Comparison of ENCODE assay signal across 8 mouse cellular contexts in the genomic region with DNA sequence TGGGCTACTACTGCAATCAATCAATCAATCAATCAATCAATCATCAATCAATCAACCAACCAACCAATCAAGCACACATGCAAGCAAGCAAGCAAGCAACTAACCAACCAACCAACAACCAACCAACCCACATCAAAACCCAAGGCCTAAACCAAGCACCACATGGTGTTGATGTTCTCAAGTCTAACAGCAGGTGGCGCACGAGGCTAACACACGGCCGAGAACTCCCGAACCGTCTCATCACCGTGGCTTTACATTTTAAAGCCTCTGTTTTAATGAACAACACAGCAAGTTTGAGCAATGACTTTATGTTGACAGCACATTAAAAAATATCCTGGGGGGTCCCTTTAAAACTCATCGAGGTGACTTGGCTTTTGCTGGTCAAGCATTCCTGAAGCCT.
DNase-seq lines count a peak whose midpoint lies in the region; ATAC-seq and TF ChIP-seq lines count a peak whose summit lies in the region.

No protein-coding gene starts in this region.

- peak; percentile 85 for DNase-seq in heart, adult 11 months
- DNase-seq in heart, postnatal 25 days (ENCODE audit: low spot score) = no peak
- DNase-seq in cerebellum, postnatal 4 days (ENCODE audit: low spot score in 2 of 2) = peak; percentile 70 to 81
- DNase-seq in gastrocnemius, postnatal 14 days = peak; percentile 76
- peak; percentile 82 for DNase-seq in left cerebral cortex, postnatal 4 days
- DNase-seq in midbrain, postnatal 0 days (ENCODE audit: low spot score) = peak; percentile 87
- peak; percentile 62 to 77 for DNase-seq in spleen, adult 2 months (ENCODE audit: low read depth in 1 of 2, low spot score in 2 of 2)

- H3K4me3 ChIP-seq in intestine, embryonic 16.5 days (ENCODE audit: low read length) = no peak overlapping the region
- no peak overlapping the region for H3K4me3 ChIP-seq in midbrain, postnatal 0 days (ENCODE audit: low read depth, low read length)
- H3K4me3 ChIP-seq in spleen, adult 2 months (ENCODE audit: extremely low read depth, insufficient read depth, insufficient read length) = no peak overlapping the region

- 0% methylated on average over 8 of the region's 8 CpGs for WGBS in intestine, embryonic 16.5 days
- 0% methylated on average over 8 of the region's 8 CpGs for WGBS in midbrain, postnatal 0 days
- WGBS in spleen, adult 2 months = under 1% methylated on average over 8 of the region's 8 CpGs

- H3K9me3 ChIP-seq in intestine, embryonic 16.5 days (ENCODE audit: control insufficient read depth, low read length) = no peaks in the 10 kb centered on the region
- H3K9me3 ChIP-seq in midbrain, postnatal 0 days (ENCODE audit: low read length) = no peaks in the 10 kb centered on the region

- TF ChIP-seq CTCF in midbrain, postnatal 0 days (IDR thresholded peaks at IDR 0.05) = peak; percentile 98
- TF ChIP-seq CTCF in spleen, adult 2 months (IDR thresholded peaks at IDR 0.05; ENCODE audit: extremely low read depth, insufficient read depth, insufficient read length, insufficient replicate concordance) = peak; percentile 99

- no peak overlapping the region for H3K27ac ChIP-seq in intestine, embryonic 16.5 days (ENCODE audit: low read length)
- no peak overlapping the region for H3K27ac ChIP-seq in midbrain, postnatal 0 days (ENCODE audit: low read depth, low read length)
- no peak overlapping the region for H3K27ac ChIP-seq in spleen, adult 2 months (ENCODE audit: insufficient read depth, low read length)

- no peak overlapping the region for H3K4me2 ChIP-seq in intestine, embryonic 16.5 days (ENCODE audit: low read depth, low read length)
- no peak overlapping the region for H3K4me2 ChIP-seq in midbrain, postnatal 0 days (ENCODE audit: low read depth, low read length, poor library complexity, severe bottlenecking)

- intact Hi-C loops in heart, postnatal 25 days (cut with DNase I) = loop anchor here (1.0 to 5.0 kb wide), 5 partner anchors 104 to 383 kb away; partner anchors contain the start of genes Coq7 and Syt17
- intact Hi-C loops in gastrocnemius, postnatal 14 days (cut with DNase I; ENCODE audit: low total_unique reads) = loop anchor here (2.0 to 10.0 kb wide), 3 partner anchors 110 to 212 kb away; partner anchors contain the start of gene Syt17
- intact Hi-C loops in left cerebral cortex, postnatal 4 days (cut with DNase I) = loop anchor here (2.0 to 5.0 kb wide), 3 partner anchors 142 to 382 kb away; partner anchors contain the start of gene Syt17

- peak; percentile 36; the same call in 1 of the 2 replicates for ATAC-seq in intestine, embryonic 16.5 days
- peak; percentile 73; the same call in 1 of the 2 replicates for ATAC-seq in midbrain, postnatal 0 days (ENCODE audit: low FRiP score)

- H3K36me3 ChIP-seq in intestine, embryonic 16.5 days (ENCODE audit: control insufficient read depth, insufficient read depth, low read length) = no peaks in the 10 kb centered on the region
- H3K36me3 ChIP-seq in midbrain, postnatal 0 days (ENCODE audit: insufficient read depth, low read length) = no peaks in the 10 kb centered on the region
- no peaks in the 10 kb centered on the region for H3K36me3 ChIP-seq in spleen, adult 2 months (ENCODE audit: control insufficient read depth, insufficient read depth, low read length)

- TF ChIP-seq POLR2A in spleen, adult 2 months (IDR thresholded peaks at IDR 0.05; ENCODE audit: low read depth, low read length) = no peak

- no peaks in the 10 kb centered on the region for H3K27me3 ChIP-seq in intestine, embryonic 16.5 days (replicated peaks; ENCODE audit: control insufficient read depth, insufficient read depth, low read length)
- no peaks in the 10 kb centered on the region for H3K27me3 ChIP-seq in midbrain, postnatal 0 days (ENCODE audit: insufficient read depth, low read length)
- H3K27me3 ChIP-seq in spleen, adult 2 months (ENCODE audit: control insufficient read depth, insufficient read depth, low read length) = no peaks in the 10 kb centered on the region

- peaks cover 2% of the 10 kb centered on the region for H3K4me1 ChIP-seq in intestine, embryonic 16.5 days (ENCODE audit: control insufficient read depth, insufficient read depth, low read length)
- H3K4me1 ChIP-seq in midbrain, postnatal 0 days (ENCODE audit: insufficient read depth, low read length) = no peaks in the 10 kb centered on the region
- no peaks in the 10 kb centered on the region for H3K4me1 ChIP-seq in spleen, adult 2 months (ENCODE audit: control insufficient read depth, insufficient read depth, insufficient read length)

- no peak overlapping the region for H3K9ac ChIP-seq in intestine, embryonic 16.5 days (ENCODE audit: low read depth, low read length)
- no peak overlapping the region for H3K9ac ChIP-seq in midbrain, postnatal 0 days (replicated peaks; ENCODE audit: low read length, poor library complexity, severe bottlenecking)
